Mouse (Mus musculus) left cerebral cortex, adult 6 months (tissue): Measurements from ENCODE around the gene Glmn. TPM values are rescaled to one million over a fixed set of nuclear protein-coding genes. Genes with fewer than 3 reads are reported as not detected.

Source experiments
- long read RNA-seq, 2 experiments: library from polyadenylated mRNA; unstranded; transcript quantifications; one replicate each; pipeline ENCODE4 v2.0.0; 2019 to 2020
- polyA plus RNA-seq: library from polyadenylated mRNA; unstranded; fragments of <200 nt; fragmentation: Nextera tagmentation; gene quantifications from 2 replicates; pipeline ENCODE4 v1.2.3, GENCODE M21; 2021

Gene Glmn
- polyA plus RNA-seq = 12.4 and 14.1 TPM in 2 replicates
- long read RNA-seq, experiment 1, transcript Glmn-201 (19 exons, 2,015 nt) = major isoform, 57 of 113 reads
- long read RNA-seq, experiment 1, partial matches to known transcripts = 12 of 113 reads
- long read RNA-seq, experiment 1, other reads (novel, unspliced or antisense) = 40 of 113 reads
- long read RNA-seq, experiment 2, transcript Glmn-201 (19 exons, 2,015 nt) = major isoform, 11 of 23 reads
- long read RNA-seq, experiment 2, partial matches to known transcripts = 8 of 23 reads
- long read RNA-seq, experiment 2, other reads (novel, unspliced or antisense) = 3 of 23 reads

DNA sequence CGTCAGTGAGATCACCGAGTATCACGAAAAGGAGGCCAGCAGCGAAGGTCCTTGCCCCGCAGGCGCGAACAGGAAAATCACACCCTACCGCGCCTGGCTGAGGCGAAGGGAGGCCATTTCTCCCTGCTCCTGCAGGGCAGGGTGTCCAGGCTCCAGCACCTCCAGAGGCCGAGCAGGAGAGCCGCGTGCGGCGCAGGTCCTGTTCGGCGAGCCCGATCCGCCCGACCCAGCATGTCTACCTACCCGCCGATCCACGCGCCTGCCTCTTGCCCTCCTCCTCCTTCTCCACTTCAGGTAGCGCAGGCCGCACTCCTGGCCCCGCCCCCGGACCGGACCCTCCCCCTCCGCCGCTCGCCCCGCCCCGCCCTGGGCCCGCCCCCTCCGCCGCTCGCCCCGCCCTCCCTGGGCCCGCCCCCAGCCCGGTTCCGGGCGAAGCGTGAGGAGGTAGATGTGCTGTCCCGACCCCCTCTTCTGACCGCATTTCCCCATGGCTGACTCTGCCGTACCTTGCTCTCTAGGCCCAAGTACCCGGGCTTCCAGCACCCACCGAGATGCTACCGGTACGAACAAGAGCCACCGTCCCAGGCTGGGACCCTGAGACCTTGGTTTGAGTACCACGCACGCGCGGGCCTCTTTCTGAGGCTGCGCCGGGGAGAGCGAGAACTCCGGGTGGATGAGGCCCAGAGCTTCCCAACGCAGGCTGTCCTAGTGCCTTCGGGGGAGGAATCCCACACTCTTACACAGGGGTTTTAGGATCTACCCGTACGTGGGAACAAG lies at the start of gene Glmn, which contains the start of gene Rpap2:
TSS of gene Glmn (minus strand) at position 588 of the 777 bp plus-strand sequence.
TSS of gene Rpap2 (plus strand) at position 73 of the 777 bp plus-strand sequence.

DNA sequence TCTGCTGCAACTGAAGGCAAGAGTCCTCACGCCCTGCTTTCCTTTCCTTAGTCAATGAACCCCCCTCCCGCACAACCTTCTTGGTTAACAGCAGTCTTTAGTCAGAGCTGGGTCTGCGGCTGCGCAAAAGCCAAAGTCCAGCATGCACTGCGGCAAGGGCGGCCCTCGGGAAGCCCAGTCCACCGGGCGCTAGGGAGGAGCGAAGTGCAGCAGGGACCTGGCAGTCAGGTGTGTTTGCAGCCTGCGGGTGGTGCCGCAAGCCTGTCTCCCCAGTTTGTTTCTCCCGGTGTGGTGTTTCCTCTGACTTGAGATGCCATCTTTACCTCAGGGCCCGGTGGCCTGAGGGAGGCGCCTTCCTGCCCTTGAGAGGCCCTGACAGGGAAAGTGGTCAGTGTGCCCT lies 63.1 kb downstream of the Glmn start, which contains the start of gene 1700028K03Rik:
TSS of gene 1700028K03Rik (plus strand) at position 129 of the 400 bp plus-strand sequence.

DNA sequence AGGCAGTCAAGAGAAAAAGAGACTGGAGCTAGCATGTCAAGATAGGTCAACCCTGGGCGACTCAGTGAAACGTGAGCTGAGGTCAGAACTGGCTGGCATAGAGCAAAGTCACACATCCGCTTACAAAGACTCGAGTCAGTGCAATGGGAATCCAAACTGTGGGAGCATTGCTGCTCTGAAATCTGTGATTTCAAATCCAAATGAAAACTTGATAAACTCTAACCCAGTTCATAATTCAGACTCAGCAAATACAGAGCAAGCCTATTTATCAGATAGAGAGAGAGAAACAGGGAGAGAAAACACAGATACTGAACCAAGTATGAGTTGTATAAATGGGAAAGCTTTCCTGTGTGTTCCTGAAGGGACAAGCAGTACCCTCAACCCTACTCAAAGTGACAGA lies 90.4 kb downstream of the Glmn start, which contains the start of gene Gm42669:
TSS of gene Gm42669 (plus strand) at position 301 of the 400 bp plus-strand sequence.

Other genes starting within 250 kb of the Glmn start
- 128 and 161 TPM in 2 replicates for gene Ephx4, start 195.2 kb downstream of the Glmn start, polyA plus RNA-seq
- gene Lpcat2b, start 166.3 kb downstream of the Glmn start, polyA plus RNA-seq = not detected in 2 replicates
- gene Btbd8, start 159.9 kb downstream of the Glmn start, polyA plus RNA-seq = 59.8 and 89.0 TPM in 2 replicates
- gene Gm42669, start 90.3 kb downstream of the Glmn start, polyA plus RNA-seq = 0.14 TPM in 1 of 2 replicates, not detected in the other
- gene 1700028K03Rik, start 63.2 kb downstream of the Glmn start, polyA plus RNA-seq = 0.20 and 0.32 TPM in 2 replicates
- gene Rpap2, start 515 bp downstream of the Glmn start, polyA plus RNA-seq = 19.3 and 26.3 TPM in 2 replicates
- not detected in 2 replicates for gene Gfi1, start 128.1 kb upstream of the Glmn start, polyA plus RNA-seq
- not detected in 2 replicates for gene Ube2d2b, start 232.2 kb upstream of the Glmn start, polyA plus RNA-seq